Mouse (Mus musculus): ENCODE results near the gene 2610507B11Rik.

The 2610507B11Rik gene

DNA sequence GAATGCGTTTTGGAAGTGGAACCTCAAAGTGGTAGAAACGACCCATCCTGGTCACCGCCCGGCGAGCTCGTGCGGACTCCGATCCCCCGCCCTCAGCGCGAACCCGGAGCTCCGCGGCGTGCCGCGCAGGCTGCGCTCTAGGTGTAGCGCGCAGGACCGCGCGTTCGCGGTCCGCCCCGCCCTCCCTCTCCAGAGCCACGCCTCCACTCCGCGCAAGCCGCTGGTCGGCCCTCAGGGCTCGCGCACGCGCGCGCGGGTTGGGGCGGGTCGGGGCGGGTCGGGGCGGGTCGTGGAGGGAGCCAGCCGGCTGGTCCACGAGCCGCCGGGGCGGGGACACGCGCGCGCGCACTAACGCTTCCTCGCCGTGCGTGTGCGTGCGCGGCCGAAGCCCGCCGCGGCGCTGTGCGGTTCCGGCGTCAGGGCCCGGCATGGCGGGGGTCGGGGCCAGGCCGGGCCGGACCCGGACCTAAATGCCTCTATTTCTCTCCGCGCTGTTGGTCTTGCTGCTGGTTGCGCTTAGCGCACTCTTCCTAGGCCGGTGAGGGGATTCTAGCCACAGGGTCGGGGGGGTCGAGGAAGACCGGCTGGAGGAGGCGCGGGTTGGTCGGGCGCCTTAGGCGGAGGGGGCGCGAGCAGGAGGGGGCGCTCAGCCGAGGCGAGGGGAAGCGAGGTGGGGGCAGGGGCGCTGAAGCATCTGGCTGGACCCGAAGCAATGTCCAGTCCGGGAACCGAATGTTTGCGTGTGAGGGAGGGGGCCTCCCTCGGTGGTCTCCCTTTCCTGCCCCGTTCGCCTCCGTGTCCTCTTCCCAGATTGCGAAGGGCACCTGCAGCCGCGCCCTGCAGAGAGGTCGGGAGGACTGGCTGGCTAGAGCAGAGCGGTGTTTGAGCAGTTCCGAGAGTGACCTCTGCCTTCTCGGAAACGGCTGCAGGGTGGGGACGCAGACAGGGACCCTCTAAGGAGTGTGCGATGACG, at the start of gene 2610507B11Rik:
Gene 2610507B11Rik, plus strand, starts transcription at position 373 of the 973 bp plus-strand sequence.
- peak; percentile 98 for DNase-seq (ENCODE audit: low read depth, low spot score)

DNA sequence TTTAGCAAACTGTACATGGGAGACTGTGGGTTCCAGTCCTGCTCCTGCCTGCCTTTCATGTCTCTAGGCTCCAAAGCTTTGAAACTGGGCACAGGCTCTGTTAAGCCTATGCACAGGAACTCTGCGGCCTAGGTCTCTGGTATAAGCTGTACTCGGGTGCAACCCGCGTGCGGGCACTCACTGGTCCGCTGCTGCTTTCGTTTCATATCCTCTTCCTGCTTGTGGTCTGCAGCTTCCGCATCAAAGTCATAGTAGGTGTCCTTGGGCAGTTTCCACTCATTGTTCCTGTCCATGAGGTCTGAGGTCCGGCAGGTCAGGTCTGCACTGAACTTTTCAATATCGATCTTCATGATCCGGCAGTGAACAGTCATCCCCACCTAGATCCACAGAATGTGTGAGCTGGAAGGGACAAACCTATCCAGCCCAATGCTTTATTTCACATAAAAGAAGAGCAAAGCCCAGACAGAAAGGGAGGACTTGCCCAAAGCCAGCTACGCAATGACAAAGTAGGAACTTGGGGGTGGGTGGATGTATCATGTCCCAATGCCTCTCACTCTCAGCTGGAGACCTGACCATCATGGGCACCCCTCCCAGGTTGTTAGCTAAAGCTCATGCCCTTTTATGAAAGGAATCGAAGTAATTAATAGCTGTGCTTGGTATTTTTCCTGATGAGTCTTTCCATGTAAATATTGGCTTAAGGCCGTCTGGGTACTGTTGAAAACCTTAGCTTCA, 48.3 kb upstream of the 2610507B11Rik start:
- peak; percentile 26 for DNase-seq (ENCODE audit: low read depth, low spot score)

DNA sequence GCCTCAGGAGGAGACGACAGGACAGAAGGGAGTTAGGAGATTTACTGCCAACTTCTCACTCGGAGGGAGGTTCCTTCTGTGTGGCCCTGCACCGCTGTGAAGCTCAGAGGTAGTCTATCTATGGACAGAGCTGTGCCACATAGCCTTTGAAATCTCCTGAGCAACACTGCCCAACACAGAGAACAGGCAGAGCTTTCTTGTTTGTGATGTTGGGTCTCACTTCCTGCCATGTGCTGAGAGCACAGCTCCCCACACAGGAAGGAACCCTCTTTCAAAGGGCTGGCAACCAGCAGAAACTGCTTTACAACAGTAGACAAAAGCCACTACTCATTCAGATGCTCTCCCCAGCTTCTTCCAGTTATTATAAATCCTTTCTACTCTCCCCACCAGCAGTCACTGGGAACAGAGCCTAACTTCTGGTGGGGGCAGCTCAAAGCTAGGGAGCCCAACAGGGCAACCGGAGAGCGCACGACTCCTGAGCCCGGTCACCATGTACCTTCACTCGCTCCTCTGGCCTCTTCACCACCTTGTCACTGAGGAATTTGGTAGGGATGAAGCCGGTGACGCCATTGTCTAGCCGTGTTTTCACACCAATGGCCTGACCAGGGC, 45.7 kb upstream of the 2610507B11Rik start:
- DNase-seq (ENCODE audit: low read depth, low spot score) = peak; percentile 54

DNA sequence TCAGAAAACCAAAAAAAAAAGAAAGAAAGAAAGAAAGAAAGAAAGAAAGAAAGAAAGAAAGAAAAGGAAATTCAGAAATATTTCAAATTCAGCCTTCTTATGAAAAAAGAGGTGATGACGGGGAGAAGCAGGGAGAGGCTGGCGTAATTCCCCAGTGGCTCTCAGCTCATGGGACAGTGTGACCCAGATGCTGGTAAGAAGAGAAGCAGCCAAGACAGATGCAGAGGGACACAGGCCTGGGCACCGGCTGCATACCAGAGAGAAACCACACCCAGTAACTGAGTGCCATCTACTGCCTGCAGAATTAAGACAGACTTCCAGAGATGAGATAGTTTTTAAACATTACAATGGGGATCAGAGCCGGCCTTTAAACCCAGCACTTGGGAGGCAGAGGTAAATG, 38.0 kb upstream of the 2610507B11Rik start:
- DNase-seq (ENCODE audit: low read depth, low spot score) = no peak

DNA sequence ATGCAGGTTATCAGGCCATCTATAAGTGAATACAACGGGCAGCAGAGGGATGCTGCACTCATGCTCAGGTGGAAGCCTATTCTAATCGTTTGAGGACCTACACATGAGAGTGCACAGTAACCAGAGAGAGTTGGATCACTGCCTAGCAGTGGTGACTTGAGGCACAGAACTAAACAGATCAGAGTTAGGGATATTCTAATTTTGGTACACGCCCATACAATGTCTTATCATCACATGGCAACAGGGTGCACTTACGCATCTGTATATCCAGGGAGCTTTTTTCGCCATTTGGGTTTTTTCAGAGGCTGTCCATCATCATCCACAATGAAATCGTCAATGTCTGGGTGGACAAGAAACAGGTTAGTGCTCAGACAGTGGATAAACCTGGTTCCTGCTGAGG, 30.0 kb upstream of the 2610507B11Rik start:
- no peak for DNase-seq (ENCODE audit: low read depth, low spot score)

DNA sequence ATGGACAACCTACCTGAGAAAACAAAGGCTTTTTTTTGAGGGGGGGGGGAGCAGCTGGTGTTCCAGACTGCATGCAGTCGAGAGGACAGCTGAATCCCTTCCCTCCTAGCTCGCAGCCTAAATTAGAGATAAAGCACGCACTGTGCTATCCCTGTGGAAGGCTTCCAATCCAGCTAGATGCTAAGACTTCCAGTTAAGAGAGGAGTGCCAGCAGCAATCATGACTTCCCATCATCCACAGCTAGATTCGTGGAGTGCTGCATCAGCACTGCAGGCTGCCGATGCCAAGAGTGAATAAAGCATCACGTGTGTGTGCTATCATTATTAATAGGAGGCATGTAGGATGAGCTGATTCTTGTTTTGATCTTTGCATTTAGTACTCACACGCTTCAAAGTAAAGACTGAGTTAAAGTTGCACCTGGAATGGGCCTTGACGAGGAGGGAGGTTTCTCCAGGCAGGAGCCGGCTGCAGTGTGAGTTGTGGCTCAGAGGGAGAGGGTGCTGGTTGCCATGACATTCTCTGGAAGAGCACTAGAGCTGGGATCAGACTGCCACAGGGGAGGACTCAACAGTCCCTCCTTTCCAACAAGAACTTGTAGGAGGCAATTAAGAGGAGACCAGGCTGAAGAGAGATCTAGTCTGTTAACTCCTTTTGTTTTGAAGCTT, 21.2 kb upstream of the 2610507B11Rik start:
- no peak for DNase-seq (ENCODE audit: low read depth, low spot score)

DNA sequence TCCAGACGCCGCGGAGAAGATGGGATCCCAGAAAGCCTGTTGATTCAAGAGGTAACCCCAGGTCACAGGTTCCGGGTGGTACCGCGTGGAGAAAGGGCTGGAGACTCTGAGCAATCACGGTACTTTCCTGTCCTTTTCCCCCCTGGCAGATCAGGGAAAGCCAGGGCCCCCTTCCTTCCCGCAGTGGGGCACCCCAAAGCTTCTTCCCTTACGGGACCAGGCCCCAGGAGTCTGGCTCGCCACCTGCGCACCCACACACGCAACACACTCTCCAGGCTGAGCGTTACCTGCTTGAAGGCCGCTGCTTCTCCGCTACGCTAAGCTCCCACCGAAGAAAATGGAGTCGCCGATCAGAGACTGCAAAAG, 16.3 kb upstream of the 2610507B11Rik start:
- DNase-seq (ENCODE audit: low read depth, low spot score) = no peak

DNA sequence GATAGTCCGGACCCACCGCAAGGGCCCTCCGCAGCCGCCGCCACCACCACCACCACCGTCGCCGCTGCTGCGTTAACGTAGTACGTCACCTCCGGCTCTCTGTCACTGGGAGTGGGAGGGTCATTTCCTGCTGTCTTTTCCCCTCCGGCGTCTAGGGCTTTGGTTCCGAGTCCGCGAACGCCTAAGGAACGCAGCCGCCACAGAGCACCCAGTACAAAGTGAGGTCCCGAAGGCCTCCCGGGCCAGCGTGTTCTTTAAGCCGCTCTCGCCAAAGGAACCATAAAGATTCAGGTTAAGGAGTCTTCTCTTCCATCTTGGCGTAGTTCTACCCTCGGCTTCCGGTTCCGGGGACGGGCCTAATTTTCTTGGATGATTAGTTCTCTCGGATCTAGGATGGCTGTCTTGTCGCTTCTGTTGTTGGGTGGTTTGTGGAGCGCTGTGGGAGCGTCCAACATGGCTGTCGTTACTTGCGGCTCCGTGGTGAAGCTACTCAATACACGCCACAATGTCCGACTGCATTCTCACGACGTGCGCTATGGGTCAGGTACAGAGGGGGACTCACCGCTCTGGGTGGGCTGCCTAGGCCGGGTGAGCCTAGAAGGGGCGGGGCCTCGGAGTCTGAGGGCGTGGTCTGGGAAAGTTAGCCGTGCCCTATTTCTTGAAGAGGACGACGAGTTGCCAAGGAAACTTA, 15.8 kb upstream of the 2610507B11Rik start, which contains the start of the genes Sdf2 and Supt6:
Gene Sdf2, plus strand, starts transcription at position 120 of the 691 bp plus-strand sequence.
Gene Supt6, minus strand, starts transcription at position 361 of the 691 bp plus-strand sequence.
- DNase-seq (ENCODE audit: low read depth, low spot score) = peak; percentile 93

DNA sequence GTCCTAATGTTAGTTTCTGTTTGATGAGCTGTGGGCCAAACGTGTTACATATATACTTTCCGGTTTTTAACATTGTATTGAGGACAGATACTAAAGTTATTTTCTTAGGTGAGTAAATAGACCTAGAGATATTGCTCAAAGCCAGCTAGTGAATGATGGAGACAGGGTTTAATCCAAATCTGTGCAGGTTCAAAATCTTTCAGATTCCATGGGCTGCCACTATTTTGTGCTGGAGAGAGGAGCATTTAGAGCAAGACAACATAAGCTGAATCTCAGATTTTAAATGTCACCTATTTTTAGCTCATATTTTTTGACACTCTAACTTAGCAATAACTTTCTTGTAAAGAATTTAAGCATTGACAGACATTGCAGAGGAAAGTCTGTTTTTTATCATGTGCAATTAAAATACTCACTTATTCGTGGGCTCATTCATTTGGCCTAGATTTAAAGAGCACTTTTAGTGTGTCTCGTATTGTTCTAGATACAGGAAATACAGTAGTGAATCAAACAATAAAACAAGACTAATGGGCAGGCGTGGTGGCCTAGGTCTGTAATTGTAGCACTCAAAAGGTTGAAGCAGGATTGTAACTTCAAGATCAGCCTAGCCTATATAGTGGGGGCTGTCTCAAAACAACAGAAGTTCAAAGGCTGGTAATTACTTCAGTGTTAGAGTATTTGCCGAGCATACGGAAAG, 15.1 kb upstream of the 2610507B11Rik start:
- peak; percentile 51 for DNase-seq (ENCODE audit: low read depth, low spot score)

DNA sequence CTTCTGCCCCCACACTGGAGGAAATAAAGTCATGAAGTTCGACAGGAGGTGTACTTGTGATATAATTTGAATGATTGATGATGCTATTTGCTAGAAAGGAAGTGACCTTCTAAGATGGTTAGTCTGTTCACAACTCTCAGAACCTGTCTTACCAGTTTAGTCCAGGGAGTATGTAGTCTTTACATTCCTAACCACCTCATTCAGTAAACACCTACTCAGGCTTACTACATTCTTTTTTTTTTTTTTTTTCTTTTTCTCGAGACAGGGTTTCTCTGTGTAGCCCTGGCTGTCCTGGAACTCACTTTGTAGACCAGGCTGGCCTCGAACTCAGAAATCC, 14.6 kb upstream of the 2610507B11Rik start:
- no peak for DNase-seq (ENCODE audit: low read depth, low spot score)

DNA sequence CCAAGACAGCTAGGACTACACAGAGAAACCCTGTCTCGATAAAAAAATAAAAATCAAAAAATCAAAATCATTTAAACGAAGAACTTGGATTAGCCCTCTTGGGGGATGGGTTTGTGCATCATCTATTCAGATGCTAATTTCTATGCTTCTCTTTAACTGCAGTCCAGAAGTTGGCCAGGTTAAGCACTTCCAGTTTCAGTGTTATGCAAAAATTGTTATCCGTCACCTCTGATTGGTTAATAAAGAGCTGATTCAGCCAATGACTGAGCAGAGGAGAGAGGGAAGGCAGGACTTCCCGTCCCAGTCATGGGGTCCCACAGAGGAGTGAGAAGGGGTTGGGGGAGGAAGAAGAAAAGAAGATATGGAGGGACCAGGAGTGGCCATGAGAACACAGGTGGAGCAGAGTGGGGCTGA, 13.8 kb upstream of the 2610507B11Rik start:
- DNase-seq (ENCODE audit: low read depth, low spot score) = no peak

DNA sequence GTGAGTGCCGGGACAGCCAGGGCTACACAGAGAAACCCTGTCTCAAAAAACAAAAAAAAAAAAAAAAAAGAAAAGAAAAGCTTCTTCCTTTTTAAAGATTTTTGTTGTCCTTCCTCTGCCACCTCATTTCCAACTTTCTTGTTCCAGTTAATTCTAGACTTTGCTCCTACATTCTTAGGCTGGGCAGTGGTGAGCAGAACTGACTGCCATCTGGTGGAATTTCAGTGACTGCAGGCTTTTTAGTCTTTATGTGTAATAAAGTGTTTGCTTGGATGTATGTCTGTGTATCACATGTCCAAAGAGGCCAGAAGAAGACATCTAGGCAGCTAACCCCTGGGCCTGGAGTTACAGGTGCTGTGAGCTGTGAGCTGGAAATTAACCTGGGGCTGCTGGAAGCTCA, 4.9 kb upstream of the 2610507B11Rik start:
- DNase-seq (ENCODE audit: low read depth, low spot score) = no peak

DNA sequence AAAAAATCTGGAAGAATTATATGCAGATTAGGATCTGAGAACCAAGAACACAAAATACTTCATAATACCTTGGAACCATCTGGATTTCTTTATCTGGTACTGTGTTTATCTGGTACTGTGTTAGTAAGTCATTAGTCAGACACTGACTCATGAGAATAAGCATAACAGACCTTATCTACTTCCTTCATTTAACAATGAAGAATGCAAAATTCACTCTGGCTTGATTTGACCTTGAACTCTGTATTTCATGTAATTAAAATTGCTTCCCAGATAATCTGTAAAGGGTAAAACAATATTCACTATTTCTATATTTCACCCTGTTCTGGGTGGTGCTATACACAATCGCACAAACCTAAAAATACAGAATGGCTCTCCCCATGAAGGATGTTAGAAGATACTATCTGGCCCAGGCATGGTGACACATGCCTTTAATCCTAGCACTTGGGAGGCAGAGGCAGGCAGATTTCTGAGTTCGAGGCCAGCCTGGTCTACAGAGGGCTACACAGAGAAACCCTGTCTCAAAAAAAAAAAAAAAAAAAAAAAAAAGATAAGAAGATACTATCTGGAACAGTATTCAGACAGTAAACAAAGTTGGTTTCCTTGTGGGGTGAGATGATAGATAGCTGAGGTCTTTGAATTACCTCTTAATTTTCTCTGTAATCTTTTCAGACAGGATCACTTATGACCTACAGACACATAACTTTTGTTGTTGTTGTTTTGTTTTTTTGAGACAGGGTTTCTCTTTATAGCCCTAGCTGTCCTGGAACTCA, 878 bp upstream of the 2610507B11Rik start:
- DNase-seq (ENCODE audit: low read depth, low spot score) = peak; percentile 54

DNA sequence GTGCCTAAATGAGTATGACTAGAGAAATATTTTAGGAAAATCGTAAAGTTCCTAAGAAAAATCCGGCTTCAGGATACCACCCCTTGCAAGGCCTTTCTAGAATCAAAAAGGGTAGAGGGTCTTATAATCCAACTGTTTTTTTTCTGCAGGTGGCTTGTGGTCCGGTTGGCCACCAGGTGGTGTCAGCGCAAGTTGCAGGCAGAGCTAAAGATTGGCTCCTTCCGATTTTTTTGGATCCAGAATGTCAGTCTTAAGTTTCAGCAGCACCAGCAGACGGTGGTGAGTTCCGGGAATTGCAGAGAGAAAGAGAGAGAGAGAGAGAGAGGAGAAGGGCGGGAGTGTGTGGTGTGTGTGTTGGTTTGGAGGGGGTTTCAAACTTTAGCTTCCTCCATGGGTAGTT, 998 bp downstream of the 2610507B11Rik start:
- peak; percentile 70 for DNase-seq (ENCODE audit: low read depth, low spot score)

DNA sequence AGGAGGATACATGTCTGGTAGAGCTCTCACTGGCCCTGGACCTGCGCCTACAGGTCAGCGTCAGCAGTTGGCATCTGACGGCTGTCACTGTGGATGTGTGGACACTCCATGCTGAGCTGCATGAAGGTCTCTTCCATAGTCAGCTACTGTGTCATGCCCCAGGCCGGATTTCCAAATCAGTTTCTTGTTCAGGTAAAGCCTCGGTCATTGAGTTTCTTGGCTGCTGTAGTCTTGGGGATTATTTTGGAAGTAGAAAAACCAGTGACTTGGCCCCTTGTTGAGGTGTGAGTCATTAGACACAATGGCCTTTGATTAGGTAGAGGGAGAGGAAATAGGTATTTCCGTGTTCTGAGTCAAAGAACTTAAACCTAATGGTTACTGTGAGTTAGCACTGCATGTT, 4.0 kb downstream of the 2610507B11Rik start:
- no peak for DNase-seq (ENCODE audit: low read depth, low spot score)

DNA sequence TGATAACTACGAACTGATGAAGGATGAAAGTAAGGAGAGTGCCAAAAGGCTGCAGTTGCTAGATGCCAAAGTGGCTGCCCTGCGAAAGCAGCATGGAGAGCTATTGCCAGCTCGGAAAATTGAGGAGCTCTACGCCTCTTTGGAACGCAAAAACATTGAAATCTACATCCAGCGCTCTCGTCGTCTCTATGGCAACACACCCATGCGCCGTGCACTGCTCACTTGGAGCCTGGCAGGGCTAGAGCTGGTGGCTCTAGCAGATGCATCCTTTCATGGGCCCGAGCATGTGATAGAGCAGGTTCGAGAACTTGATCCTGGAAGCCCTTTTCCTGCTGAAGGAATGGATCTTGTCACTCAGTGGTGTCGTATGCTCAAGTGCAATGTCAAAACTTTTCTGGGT, 10.4 kb downstream of the 2610507B11Rik start:
- no peak for DNase-seq (ENCODE audit: low read depth, low spot score)

DNA sequence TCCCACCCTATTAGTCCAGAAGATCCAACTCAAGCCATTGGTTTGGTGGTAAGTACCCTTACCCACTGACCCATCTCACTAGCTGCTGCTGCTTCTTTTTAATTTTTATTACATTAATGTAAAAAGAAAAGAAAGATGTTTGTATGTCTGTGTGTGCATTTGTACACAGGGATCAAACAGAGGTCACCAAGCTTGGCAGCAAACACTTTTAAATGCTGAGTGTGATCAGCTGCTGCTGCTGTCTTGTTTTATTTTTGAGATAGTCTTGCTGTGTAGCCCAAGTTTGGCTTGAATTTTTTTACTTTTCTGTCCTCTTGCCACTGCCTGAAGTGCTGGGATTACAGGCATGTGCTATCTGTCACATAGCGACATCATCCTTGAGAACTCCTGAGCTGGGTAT, 14.0 kb downstream of the 2610507B11Rik start:
- no peak for DNase-seq (ENCODE audit: low read depth, low spot score)

DNA sequence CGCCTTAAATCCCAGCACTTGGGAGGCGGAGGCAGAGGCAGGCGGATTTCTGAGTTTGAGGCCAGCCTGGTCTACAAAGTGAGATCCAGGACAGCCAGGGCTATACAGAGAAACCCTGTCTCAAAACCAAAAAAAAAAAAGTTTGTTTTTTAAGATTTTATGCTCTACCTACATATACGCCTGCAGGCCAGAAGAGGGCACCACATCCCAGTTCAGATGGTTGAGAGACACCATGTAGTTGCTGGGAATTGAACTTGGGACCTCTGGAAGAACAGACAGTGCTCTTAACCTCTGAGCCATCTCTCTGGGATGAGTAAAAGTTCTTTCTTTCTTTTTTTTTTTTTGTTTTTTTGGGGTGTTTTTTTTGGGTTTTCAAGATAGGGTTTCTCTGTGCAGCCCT, 14.6 kb downstream of the 2610507B11Rik start:
- DNase-seq (ENCODE audit: low read depth, low spot score) = peak; percentile 20

DNA sequence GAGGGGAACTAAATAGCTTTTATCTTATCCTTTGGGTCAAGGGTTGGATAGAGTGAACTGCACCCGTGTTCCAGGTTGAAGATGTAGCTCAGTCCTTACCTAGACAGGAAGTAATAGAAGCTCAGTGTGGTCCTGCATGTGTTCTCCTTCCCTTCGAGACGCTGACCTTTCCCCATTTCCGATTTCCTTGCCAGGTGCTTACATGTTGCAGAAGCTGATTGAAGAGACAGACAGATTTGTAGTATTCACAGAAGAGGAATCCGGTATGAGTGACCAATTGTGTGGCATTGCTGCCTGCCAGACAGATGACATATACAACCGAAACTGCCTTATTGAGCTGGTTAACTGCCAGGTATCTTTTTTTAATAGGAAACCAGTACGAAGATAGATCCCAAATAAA, 17.3 kb downstream of the 2610507B11Rik start:
- no peak for DNase-seq (ENCODE audit: low read depth, low spot score)

DNA sequence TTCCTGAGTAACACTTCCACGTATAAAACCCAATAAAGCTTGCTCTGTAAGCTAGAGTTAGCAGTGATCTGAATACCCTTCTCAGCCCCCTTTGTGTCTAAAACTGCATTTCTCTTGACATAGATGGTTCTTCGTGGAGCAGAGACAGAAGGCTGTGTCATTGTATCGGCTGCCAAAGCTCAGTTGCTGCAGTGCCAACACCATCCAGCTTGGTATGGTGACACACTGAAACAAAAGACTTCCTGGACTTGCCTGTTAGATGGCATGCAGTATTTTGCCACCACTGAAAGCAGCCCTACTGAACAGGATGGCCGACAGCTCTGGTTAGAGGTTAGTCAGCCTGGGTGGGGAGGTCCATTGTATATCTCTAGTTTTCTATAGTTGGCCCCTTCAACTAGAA, 18.0 kb downstream of the 2610507B11Rik start:
- DNase-seq (ENCODE audit: low read depth, low spot score) = no peak
